Mouse (Mus musculus) brain, embryonic 14.5 days (tissue): ENCODE results near the gene Kif26a. TPM values are rescaled to one million over a fixed set of nuclear protein-coding genes. Genes with fewer than 3 reads are reported as not detected.

ENCODE experiments used
- DNase-seq: peaks from one replicate; pipeline ENCODE4 v3.0.0-alpha.2; 2011; ENCODE audit warnings: low read depth
- CTCF ChIP-seq: fragments of 200-500 bp; IDR thresholded peaks from 2 replicates; pipeline ENCODE4 v1.5.1; 2012; ENCODE audit warnings: inconsistent platforms, mild to moderate bottlenecking, moderate library complexity, borderline replicate concordance; ENCODE audit not compliant: insufficient read depth, insufficient read length; ENCODE audit errors: extremely low read depth
- polyA plus RNA-seq: library from polyadenylated mRNA; depleted of rRNA; stranded (reverse); fragments of >200 nt; gene quantifications from 2 replicates; pipeline ENCODE4 v1.2.3, GENCODE M21; 2012; rRNA removed

Gene Kif26a
- polyA plus RNA-seq, 1 experiment: 35.8 TPM

- TF ChIP-seq CTCF: no peak
- DNase-seq: no peak
These were observed 84.2 kb downstream of the Kif26a start for GRCm38 (mm10) chr12:112230196-112230595.

Other genes starting within 250 kb of the Kif26a start
- gene Ppp1r13b, start 238.1 kb upstream of the Kif26a start, polyA plus RNA-seq: 19.4 and 35.7 TPM in 2 replicates
- 193 and 206 TPM in 2 replicates for gene Atp5mpl, start 179.2 kb upstream of the Kif26a start, polyA plus RNA-seq
- 0.59 TPM in 2 replicates for gene Tdrd9, start 174.6 kb upstream of the Kif26a start, polyA plus RNA-seq
- not detected in 2 replicates for gene Rd3l, start 164.9 kb upstream of the Kif26a start, polyA plus RNA-seq
- gene Aspg, start 39.5 kb upstream of the Kif26a start, polyA plus RNA-seq: 0.36 and 0.97 TPM in 2 replicates